Mouse (Mus musculus): ENCODE data around the gene Mgst3. TPM values are rescaled to one million over a fixed set of nuclear protein-coding genes. Genes with fewer than 3 reads are reported as not detected.

Gene Mgst3
- polyA plus RNA-seq, 1 experiment from 2014 or later = 226 TPM

GRCm38 (mm10) chr1:167390381-167390780 lies 3.3 kb downstream of the Mgst3 start:
- Histone ChIP-seq H3K9me3 (ENCODE audit: control insufficient read depth, low read length) (no peaks in the 10 kb centered on the region), H3K27ac (ENCODE audit: low read depth, low read length) (no peak overlapping the region), H3K4me1 (ENCODE audit: control insufficient read depth, insufficient read depth, low read length) (peaks cover 5% of the 10 kb centered on the region), H3K9ac (replicated peaks; ENCODE audit: low read depth, low read length) (no peak overlapping the region), H3K27me3 (ENCODE audit: control insufficient read depth, insufficient read depth, low read length) (no peaks in the 10 kb centered on the region), H3K4me2 (ENCODE audit: low read depth, low read length) (no peak overlapping the region), H3K4me3 (ENCODE audit: low read depth, low read length) (no peak overlapping the region), H3K36me3 (ENCODE audit: control insufficient read depth, insufficient read depth, low read length) (no peaks in the 10 kb centered on the region)
- no peak for ATAC-seq (ENCODE audit: low read depth)
- WGBS = 80% methylated on average over 4 of the region's 4 CpGs

GRCm38 (mm10) chr1:167389584-167389983 lies 4.1 kb downstream of the Mgst3 start:
- Histone ChIP-seq H3K4me3 (ENCODE audit: low read depth, low read length) (no peak overlapping the region), H3K27ac (ENCODE audit: low read depth, low read length) (no peak overlapping the region), H3K4me1 (ENCODE audit: control insufficient read depth, insufficient read depth, low read length) (peaks cover 5% of the 10 kb centered on the region), H3K36me3 (ENCODE audit: control insufficient read depth, insufficient read depth, low read length) (no peaks in the 10 kb centered on the region), H3K9ac (replicated peaks; ENCODE audit: low read depth, low read length) (no peak overlapping the region), H3K27me3 (ENCODE audit: control insufficient read depth, insufficient read depth, low read length) (no peaks in the 10 kb centered on the region), H3K4me2 (ENCODE audit: low read depth, low read length) (no peak overlapping the region), H3K9me3 (ENCODE audit: control insufficient read depth, low read length) (no peaks in the 10 kb centered on the region)
- no peak for ATAC-seq (ENCODE audit: low read depth)
- WGBS = 91% methylated on average over 7 of the region's 7 CpGs

GRCm38 (mm10) chr1:167388571-167388970 lies 5.1 kb downstream of the Mgst3 start:
- no peak for ATAC-seq (ENCODE audit: low read depth)
- WGBS = 76% methylated on average over 6 of the region's 6 CpGs
- no peak overlapping the region for H3K4me3 ChIP-seq (ENCODE audit: low read depth, low read length)
- H3K27ac ChIP-seq (ENCODE audit: low read depth, low read length) = no peak overlapping the region
- no peaks in the 10 kb centered on the region for H3K36me3 ChIP-seq (ENCODE audit: control insufficient read depth, insufficient read depth, low read length)
- no peaks in the 10 kb centered on the region for H3K9me3 ChIP-seq (ENCODE audit: control insufficient read depth, low read length)
- no peak overlapping the region for H3K4me2 ChIP-seq (ENCODE audit: low read depth, low read length)
- no peaks in the 10 kb centered on the region for H3K27me3 ChIP-seq (ENCODE audit: control insufficient read depth, insufficient read depth, low read length)
- peaks cover 5% of the 10 kb centered on the region for H3K4me1 ChIP-seq (ENCODE audit: control insufficient read depth, insufficient read depth, low read length)
- no peak overlapping the region for H3K9ac ChIP-seq (replicated peaks; ENCODE audit: low read depth, low read length)

GRCm38 (mm10) chr1:167387796-167388195 lies 5.8 kb downstream of the Mgst3 start:
- H3K27me3 ChIP-seq (ENCODE audit: control insufficient read depth, insufficient read depth, low read length) = no peaks in the 10 kb centered on the region
- H3K9me3 ChIP-seq (ENCODE audit: control insufficient read depth, low read length) = no peaks in the 10 kb centered on the region
- H3K4me2 ChIP-seq (ENCODE audit: low read depth, low read length) = no peak overlapping the region
- H3K36me3 ChIP-seq (ENCODE audit: control insufficient read depth, insufficient read depth, low read length) = no peaks in the 10 kb centered on the region
- no peak overlapping the region for H3K4me3 ChIP-seq (ENCODE audit: low read depth, low read length)
- WGBS = 90% methylated on average over 3 of the region's 3 CpGs
- no peak overlapping the region for H3K9ac ChIP-seq (replicated peaks; ENCODE audit: low read depth, low read length)
- no peak for ATAC-seq (ENCODE audit: low read depth)
- peaks cover under 1% of the 10 kb centered on the region for H3K4me1 ChIP-seq (ENCODE audit: control insufficient read depth, insufficient read depth, low read length)
- H3K27ac ChIP-seq (ENCODE audit: low read depth, low read length) = no peak overlapping the region

GRCm38 (mm10) chr1:167387310-167387709 lies 6.3 kb downstream of the Mgst3 start:
- Histone ChIP-seq H3K9me3 (ENCODE audit: control insufficient read depth, low read length) (no peaks in the 10 kb centered on the region), H3K36me3 (ENCODE audit: control insufficient read depth, insufficient read depth, low read length) (no peaks in the 10 kb centered on the region), H3K27ac (ENCODE audit: low read depth, low read length) (no peak overlapping the region), H3K9ac (replicated peaks; ENCODE audit: low read depth, low read length) (no peak overlapping the region), H3K27me3 (ENCODE audit: control insufficient read depth, insufficient read depth, low read length) (no peaks in the 10 kb centered on the region), H3K4me2 (ENCODE audit: low read depth, low read length) (no peak overlapping the region), H3K4me3 (ENCODE audit: low read depth, low read length) (no peak overlapping the region), H3K4me1 (ENCODE audit: control insufficient read depth, insufficient read depth, low read length) (no peaks in the 10 kb centered on the region)
- no peak for ATAC-seq (ENCODE audit: low read depth)
- WGBS = 81% methylated on average over 2 of the region's 2 CpGs

- WGBS = 51% methylated on average over 2 of the region's 2 CpGs
Measured at GRCm38 (mm10) chr1:167386466-167386865, 7.2 kb downstream of the Mgst3 start.

GRCm38 (mm10) chr1:167385636-167386035 lies 8.0 kb downstream of the Mgst3 start:
- ATAC-seq (ENCODE audit: low read depth) = no peak
- Histone ChIP-seq H3K4me2 (ENCODE audit: low read depth, low read length) (no peak overlapping the region), H3K4me1 (ENCODE audit: control insufficient read depth, insufficient read depth, low read length) (no peaks in the 10 kb centered on the region)

More at GRCm38 (mm10) chr1:167386466-167386865, 7.2 kb downstream of the Mgst3 start:
- Histone ChIP-seq H3K27me3 (ENCODE audit: control insufficient read depth, insufficient read depth, low read length) (no peaks in the 10 kb centered on the region), H3K9me3 (ENCODE audit: control insufficient read depth, low read length) (no peaks in the 10 kb centered on the region), H3K4me3 (ENCODE audit: low read depth, low read length) (no peak overlapping the region), H3K9ac (replicated peaks; ENCODE audit: low read depth, low read length) (no peak overlapping the region), H3K4me2 (ENCODE audit: low read depth, low read length) (no peak overlapping the region), H3K27ac (ENCODE audit: low read depth, low read length) (no peak overlapping the region), H3K4me1 (ENCODE audit: control insufficient read depth, insufficient read depth, low read length) (no peaks in the 10 kb centered on the region), H3K36me3 (ENCODE audit: control insufficient read depth, insufficient read depth, low read length) (no peaks in the 10 kb centered on the region)
- ATAC-seq (ENCODE audit: low read depth) = no peak

GRCm38 (mm10) chr1:167385211-167385610 lies 8.4 kb downstream of the Mgst3 start:
- WGBS = 86% methylated on average over 2 of the region's 2 CpGs
- no peaks in the 10 kb centered on the region for H3K9me3 ChIP-seq (ENCODE audit: control insufficient read depth, low read length)

More at GRCm38 (mm10) chr1:167385636-167386035, 8.0 kb downstream of the Mgst3 start:
- Histone ChIP-seq H3K9me3 (ENCODE audit: control insufficient read depth, low read length) (no peaks in the 10 kb centered on the region), H3K9ac (replicated peaks; ENCODE audit: low read depth, low read length) (no peak overlapping the region), H3K36me3 (ENCODE audit: control insufficient read depth, insufficient read depth, low read length) (no peaks in the 10 kb centered on the region), H3K27ac (ENCODE audit: low read depth, low read length) (no peak overlapping the region), H3K27me3 (ENCODE audit: control insufficient read depth, insufficient read depth, low read length) (no peaks in the 10 kb centered on the region), H3K4me3 (ENCODE audit: low read depth, low read length) (no peak overlapping the region)
- 80% methylated on average over 5 of the region's 5 CpGs for WGBS

GRCm38 (mm10) chr1:167384156-167384555 lies 9.5 kb downstream of the Mgst3 start:
- no peaks in the 10 kb centered on the region for H3K36me3 ChIP-seq (ENCODE audit: control insufficient read depth, insufficient read depth, low read length)
- no peak for ATAC-seq (ENCODE audit: low read depth)

More at GRCm38 (mm10) chr1:167385211-167385610, 8.4 kb downstream of the Mgst3 start:
- no peak for ATAC-seq (ENCODE audit: low read depth)
- Histone ChIP-seq H3K27me3 (ENCODE audit: control insufficient read depth, insufficient read depth, low read length) (no peaks in the 10 kb centered on the region), H3K4me2 (ENCODE audit: low read depth, low read length) (no peak overlapping the region), H3K9ac (replicated peaks; ENCODE audit: low read depth, low read length) (no peak overlapping the region), H3K4me1 (ENCODE audit: control insufficient read depth, insufficient read depth, low read length) (no peaks in the 10 kb centered on the region), H3K36me3 (ENCODE audit: control insufficient read depth, insufficient read depth, low read length) (no peaks in the 10 kb centered on the region), H3K4me3 (ENCODE audit: low read depth, low read length) (no peak overlapping the region), H3K27ac (ENCODE audit: low read depth, low read length) (no peak overlapping the region)

More at GRCm38 (mm10) chr1:167384156-167384555, 9.5 kb downstream of the Mgst3 start:
- no peak overlapping the region for H3K4me3 ChIP-seq (ENCODE audit: low read depth, low read length)
- no peaks in the 10 kb centered on the region for H3K4me1 ChIP-seq (ENCODE audit: control insufficient read depth, insufficient read depth, low read length)
- H3K4me2 ChIP-seq (ENCODE audit: low read depth, low read length) = no peak overlapping the region
- H3K27me3 ChIP-seq (ENCODE audit: control insufficient read depth, insufficient read depth, low read length) = no peaks in the 10 kb centered on the region
- no peak overlapping the region for H3K27ac ChIP-seq (ENCODE audit: low read depth, low read length)
- 81% methylated on average over 3 of the region's 3 CpGs for WGBS
- no peak overlapping the region for H3K9ac ChIP-seq (replicated peaks; ENCODE audit: low read depth, low read length)
- H3K9me3 ChIP-seq (ENCODE audit: control insufficient read depth, low read length) = no peaks in the 10 kb centered on the region

Data from neural tube, embryonic 14.5 days (tissue).